Mouse (Mus musculus) frontal cortex, postnatal 10 days (tissue): ENCODE measurements around the gene Rbm44.

ENCODE experiments used
- DNase-seq, 2 experiments: peaks; one replicate each; pipeline ENCODE4 v3.0.0; 2022; ENCODE audit warnings: low spot score in 2 of 2, mixed read lengths in 1 of 2

Gene Rbm44

GRCm38 (mm10) chr1:91144813-91145212 lies at the start of gene Rbm44:
Gene Rbm44 (plus strand): TSS chr1:91145089.
- no peak for DNase-seq

- no peak for DNase-seq
Observed at GRCm38 (mm10) chr1:91095258-91095657, 49.6 kb upstream of the Rbm44 start.

- no peak for DNase-seq
Observed at GRCm38 (mm10) chr1:91095853-91096252, 49.0 kb upstream of the Rbm44 start.

- no peak for DNase-seq
Observed at GRCm38 (mm10) chr1:91096490-91096889, 48.4 kb upstream of the Rbm44 start.

- DNase-seq: no peak
Observed at GRCm38 (mm10) chr1:91097283-91097834, 47.5 kb upstream of the Rbm44 start.

- peak in 1 of 2 experiments; percentile 55 for DNase-seq
Observed at GRCm38 (mm10) chr1:91098887-91099286, 46.0 kb upstream of the Rbm44 start.

GRCm38 (mm10) chr1:91101709-91102440 lies 43.0 kb upstream of the Rbm44 start:
- DNase-seq: no peak

- DNase-seq: no peak
Observed at GRCm38 (mm10) chr1:91103366-91103983, 41.4 kb upstream of the Rbm44 start.

GRCm38 (mm10) chr1:91107548-91107947 lies 37.3 kb upstream of the Rbm44 start:
- no peak for DNase-seq

GRCm38 (mm10) chr1:91109302-91109701 lies 35.6 kb upstream of the Rbm44 start:
- DNase-seq: no peak

GRCm38 (mm10) chr1:91112171-91112570 lies 32.7 kb upstream of the Rbm44 start:
- DNase-seq: no peak

- no peak for DNase-seq
Observed at GRCm38 (mm10) chr1:91112606-91113005, 32.3 kb upstream of the Rbm44 start.

GRCm38 (mm10) chr1:91122121-91122520 lies 22.8 kb upstream of the Rbm44 start:
- DNase-seq: no peak

GRCm38 (mm10) chr1:91123004-91123403 lies 21.9 kb upstream of the Rbm44 start:
- no peak for DNase-seq

- DNase-seq: no peak
Observed at GRCm38 (mm10) chr1:91123466-91123865, 21.4 kb upstream of the Rbm44 start.

- no peak for DNase-seq
Observed at GRCm38 (mm10) chr1:91128849-91129248, 16.0 kb upstream of the Rbm44 start.

GRCm38 (mm10) chr1:91137036-91137435 lies 7.9 kb upstream of the Rbm44 start:
- no peak for DNase-seq

GRCm38 (mm10) chr1:91151509-91151908 lies 6.6 kb downstream of the Rbm44 start:
- no peak for DNase-seq

- DNase-seq: no peak
Observed at GRCm38 (mm10) chr1:91166798-91167197, 21.9 kb downstream of the Rbm44 start.

- no peak for DNase-seq
Observed at GRCm38 (mm10) chr1:91169157-91169556, 24.3 kb downstream of the Rbm44 start.

- DNase-seq: no peak
Observed at GRCm38 (mm10) chr1:91174796-91175195, 29.9 kb downstream of the Rbm44 start.

GRCm38 (mm10) chr1:91176026-91176425 lies 31.1 kb downstream of the Rbm44 start:
- DNase-seq: no peak

GRCm38 (mm10) chr1:91176871-91177270 lies 32.0 kb downstream of the Rbm44 start:
- no peak for DNase-seq
